Mouse (Mus musculus) left cerebral cortex, adult 8-10 months (tissue): ENCODE data around the gene Fancc. TPM values are rescaled to one million over a fixed set of nuclear protein-coding genes. Genes with fewer than 3 reads are reported as not detected.
"Not testable (repeated sequence)": the region's sequence is repeated elsewhere in the genome, so short reads cannot be mapped to it uniquely, and the experiment has no call there.

Source experiments
- DNase-seq, 2 experiments: peaks; one replicate each; pipeline ENCODE4 v3.0.0; 2022; ENCODE audit warnings: low spot score in 2 of 2
- total RNA-seq, 4 experiments: library from RNA; stranded (reverse); gene quantifications; 2 replicates each; pipeline ENCODE4 v1.2.4; 2022

Fancc gene
- total RNA-seq, 4 experiments from 2014 or later: 10.5 to 12.1 (median 10.6) TPM

- peak in 1 of 2 experiments; percentile 57 for DNase-seq
Measured at GRCm38 (mm10) chr13:63317681-63318104, 179.4 kb downstream of the Fancc start.

DNA sequence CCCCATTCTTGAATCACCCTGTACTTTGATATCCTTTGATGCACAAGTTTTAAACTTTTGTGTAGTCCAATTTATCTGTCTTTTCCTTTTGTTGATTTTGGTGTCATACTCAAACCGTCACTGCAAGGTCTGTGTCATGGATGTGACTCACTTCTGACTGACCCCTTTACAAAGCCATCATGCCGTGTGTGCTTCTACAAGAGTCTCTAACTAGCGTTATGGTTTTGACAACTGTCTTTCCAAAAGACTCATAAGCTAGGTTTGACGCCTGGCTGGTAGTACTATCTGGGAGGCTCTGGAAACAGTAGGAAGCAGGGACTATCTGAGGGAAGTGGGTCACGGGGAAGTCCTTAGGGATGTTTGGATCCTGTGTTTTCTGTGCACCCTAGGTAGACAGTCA is 180.7 kb downstream of the Fancc start:
- DNase-seq: no peak

- no peak for DNase-seq
Measured at GRCm38 (mm10) chr13:63315777-63316176, 181.3 kb downstream of the Fancc start.

- DNase-seq: not testable (repeated sequence)
Measured at GRCm38 (mm10) chr13:63315111-63315510, 182.0 kb downstream of the Fancc start.

DNA sequence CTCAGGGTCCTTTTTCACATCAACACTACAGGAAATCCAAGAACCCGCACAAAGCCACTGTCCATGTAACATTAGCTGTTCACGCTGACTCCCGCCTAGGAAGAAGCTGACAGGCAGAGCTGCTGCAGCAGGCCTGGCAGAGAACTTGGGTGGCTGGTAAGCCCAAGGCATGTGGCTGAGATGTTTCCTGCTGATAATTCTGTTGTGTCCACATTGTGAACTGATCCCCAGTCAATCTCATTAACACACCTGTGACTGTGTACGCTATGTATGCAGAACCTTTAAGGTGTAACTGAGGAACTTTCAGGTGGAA is 182.5 kb downstream of the Fancc start:
- no peak for DNase-seq

DNA sequence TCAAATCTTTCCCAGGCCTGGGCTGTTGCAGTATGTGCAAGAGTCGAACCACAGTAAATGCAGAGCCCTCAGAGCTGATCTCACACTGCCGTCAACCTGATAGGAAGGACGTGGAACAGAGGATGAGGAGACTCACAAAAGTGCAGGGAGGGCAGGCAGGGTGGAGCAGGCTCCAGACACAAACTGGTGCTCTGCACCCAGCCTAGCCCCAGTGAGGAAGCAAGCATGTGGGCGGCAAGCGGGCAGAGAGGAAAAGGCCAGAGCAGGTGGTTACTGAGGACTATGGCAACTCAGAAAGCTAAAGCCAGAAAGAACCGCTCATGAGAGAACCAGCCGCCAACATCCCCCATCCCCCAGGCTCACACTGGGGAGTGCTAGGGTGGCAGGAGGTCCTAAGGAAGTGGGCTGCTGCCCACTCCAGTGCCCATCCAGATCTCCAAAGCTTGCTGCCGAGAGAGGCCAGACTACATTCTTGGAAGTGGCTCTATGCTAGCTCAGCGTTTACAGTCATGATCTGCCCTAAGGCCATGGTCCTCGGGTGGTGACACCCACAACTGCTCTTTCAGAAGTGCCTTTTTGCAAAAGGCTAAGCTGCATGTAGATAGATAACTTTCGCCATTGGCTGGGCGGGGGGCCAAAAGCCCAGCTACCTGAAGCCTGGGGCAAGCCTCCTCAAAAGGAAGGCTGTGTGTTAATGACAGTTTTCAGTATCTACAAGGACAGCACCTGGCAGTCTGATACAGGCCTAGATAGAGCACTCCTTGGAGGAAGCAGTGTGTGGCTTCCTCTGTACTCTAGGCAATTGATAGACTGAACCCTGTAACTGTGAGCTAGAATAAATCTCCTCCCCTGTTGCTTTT is 183.1 kb downstream of the Fancc start:
- DNase-seq: no peak

DNA sequence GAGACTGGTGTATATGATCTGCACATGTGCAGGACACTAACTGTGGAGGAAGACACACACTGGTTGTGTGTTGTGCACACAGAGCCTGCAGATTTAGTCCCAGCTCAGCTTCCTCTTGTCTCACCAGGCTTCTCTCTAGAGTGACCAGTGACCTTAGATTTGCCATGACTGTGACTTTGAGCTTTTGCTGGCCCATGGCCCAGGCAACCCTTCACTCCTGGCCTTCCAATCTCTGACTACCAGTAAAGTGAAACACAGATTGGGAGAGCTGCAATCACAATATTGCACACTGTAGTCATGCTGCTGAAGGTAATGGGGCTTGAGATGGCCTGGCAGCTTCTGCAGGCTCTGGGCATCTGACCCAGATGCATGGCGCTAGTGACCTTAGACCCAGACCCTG is 183.8 kb downstream of the Fancc start:
- no peak for DNase-seq

DNA sequence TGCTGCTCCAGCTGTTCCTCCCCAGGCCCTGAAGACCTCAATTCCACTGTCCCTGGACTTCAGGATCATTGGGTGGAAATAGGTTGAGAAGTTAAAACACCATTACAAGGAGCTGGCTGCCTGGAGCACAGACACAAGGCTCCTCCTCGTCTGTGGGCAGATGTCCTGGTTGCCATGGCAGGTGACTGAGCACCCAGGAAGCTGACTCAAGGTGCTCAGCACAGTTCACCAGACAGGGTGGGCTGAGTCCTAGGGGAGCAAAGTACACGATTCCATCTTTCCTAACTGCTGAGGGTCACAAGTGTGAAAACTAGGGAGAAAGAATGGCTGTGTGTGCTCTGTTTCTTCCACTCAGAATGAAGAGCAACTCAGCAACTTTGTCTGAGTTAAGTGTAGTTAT is 185.9 kb downstream of the Fancc start:
- DNase-seq: no peak

DNA sequence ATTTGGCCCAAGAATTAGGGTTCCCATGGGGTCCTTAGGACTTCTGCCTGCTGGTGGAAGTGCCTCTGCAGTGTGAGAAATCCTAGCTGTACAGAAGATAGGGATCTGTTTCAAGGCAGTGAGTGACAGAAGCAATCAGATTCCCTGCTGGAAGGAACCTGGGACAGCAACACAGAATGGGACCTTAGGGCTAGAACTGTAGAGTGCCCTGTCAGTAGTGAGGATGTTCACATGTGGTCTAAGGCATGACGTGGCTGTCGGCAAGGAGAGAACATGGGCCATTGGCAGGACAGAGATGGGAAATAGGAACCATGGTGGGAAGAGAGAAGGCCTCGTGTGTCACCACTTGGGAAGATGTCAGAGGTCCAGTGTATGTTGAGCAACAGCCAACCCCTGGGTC is 187.5 kb downstream of the Fancc start:
- DNase-seq: no peak

- DNase-seq: peak in 1 of 2 experiments; percentile 76
Measured at GRCm38 (mm10) chr13:63306768-63307167, 190.3 kb downstream of the Fancc start.

GRCm38 (mm10) chr13:63305160-63306011 is 191.7 kb downstream of the Fancc start:
- peak in 1 of 2 experiments; percentile 57 for DNase-seq

DNA sequence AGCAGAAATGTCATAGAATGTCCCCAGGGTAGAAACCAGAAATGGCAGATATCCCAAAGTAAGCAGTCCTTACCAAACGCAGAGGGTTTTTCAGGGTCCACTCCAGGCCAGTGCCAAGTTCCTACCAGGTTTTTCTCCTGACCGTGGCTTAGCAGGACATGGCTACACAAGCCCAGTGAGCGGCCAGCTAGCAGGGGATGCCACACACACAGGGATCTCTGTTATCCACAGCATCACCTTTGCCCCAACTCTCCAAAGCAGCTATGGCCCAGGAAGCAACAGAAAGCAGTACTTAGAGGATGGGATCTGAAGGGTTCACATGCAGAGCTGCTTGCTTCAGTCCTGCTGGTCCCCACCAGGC is 192.3 kb downstream of the Fancc start:
- DNase-seq: no peak

DNA sequence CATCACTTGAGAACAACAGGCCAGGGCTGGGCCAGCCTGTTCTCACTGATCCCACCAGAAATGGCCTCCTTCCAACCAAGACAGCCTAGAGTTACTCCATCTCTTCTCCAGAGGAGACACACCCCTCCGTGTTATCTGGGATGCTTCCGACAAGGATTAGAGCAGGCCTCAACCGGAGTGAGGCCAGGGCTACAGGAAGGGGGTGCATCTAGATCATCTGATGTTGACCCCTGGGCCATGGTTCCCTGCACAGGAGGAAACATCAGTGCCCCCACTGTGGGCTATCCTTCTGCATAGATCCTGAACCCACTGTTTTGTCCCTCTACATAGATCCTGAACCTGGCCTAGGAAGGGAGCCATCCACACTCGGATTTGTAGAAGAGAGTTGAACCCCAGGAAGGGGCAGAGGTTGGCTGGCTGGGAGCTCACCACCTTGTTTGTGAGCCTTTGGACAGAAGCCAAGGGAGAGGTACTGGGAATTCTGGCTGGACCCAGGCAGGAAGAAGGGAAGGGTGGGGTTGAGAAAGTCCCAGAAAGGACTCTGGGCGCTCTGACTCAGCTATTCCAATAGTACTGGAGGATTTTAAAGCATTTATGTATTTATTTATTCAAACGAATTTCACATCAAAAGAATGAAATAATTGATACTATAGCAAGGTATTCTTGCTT is 192.8 kb downstream of the Fancc start:
- no peak for DNase-seq

GRCm38 (mm10) chr13:63302381-63302780 is 194.7 kb downstream of the Fancc start:
- no peak for DNase-seq

DNA sequence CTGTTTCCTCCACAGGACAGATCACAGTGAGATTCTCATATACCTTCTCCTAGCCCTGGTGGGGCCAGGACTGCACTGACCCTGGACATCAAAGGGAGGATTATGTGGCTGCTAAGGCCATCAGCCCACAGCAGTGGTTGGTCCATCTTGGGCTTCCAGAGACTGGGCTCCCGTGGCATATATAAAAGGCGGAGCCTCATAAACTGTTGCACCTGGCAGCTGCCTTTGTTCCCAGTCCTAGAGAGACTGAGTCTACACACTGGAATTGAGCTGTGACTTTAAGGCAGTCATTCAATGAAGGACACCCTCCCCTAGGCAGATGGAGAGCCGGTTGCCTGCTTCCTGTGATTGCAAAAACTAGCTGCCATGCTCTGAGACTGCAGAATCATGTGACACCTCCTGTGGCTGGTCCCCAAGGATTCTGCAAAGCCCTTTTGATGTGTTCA is 195.3 kb downstream of the Fancc start:
- no peak for DNase-seq

- DNase-seq: no peak
Measured at GRCm38 (mm10) chr13:63300929-63301328, 196.1 kb downstream of the Fancc start.

- DNase-seq: no peak
Measured at GRCm38 (mm10) chr13:63298931-63299330, 198.1 kb downstream of the Fancc start.

- no peak for DNase-seq
Measured at GRCm38 (mm10) chr13:63297933-63298332, 199.1 kb downstream of the Fancc start.

DNA sequence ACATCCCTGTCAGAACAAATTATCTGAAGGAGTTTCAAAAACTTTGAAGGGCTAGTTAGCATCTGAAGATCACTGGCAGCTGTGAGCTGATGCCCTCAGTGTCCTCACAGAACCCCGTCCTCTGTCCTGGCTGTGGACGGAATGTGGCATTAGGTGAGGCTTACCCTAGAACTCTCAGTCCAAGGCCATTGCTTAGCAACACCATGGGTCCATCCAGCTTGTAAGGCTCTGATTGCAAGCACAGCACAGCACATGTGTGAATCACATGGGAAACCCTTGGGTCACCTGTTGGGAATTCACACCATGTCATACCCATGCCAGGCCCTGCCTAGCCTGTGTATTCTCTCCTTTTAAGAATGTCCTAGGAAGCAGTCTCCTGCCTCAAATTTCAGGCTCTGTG is 200.1 kb downstream of the Fancc start:
- no peak for DNase-seq

GRCm38 (mm10) chr13:63296300-63296699 is 200.8 kb downstream of the Fancc start:
- DNase-seq: no peak

GRCm38 (mm10) chr13:63294359-63295193 is 202.5 kb downstream of the Fancc start:
- DNase-seq: no peak
